Mouse (Mus musculus): ENCODE measurements around the gene Slc12a1.

Gene Slc12a1

GRCm38 (mm10) chr2:125254630-125255029 is 102.3 kb downstream of the Slc12a1 start:
- no peak for DNase-seq (ENCODE audit: low read depth, low spot score)

DNA sequence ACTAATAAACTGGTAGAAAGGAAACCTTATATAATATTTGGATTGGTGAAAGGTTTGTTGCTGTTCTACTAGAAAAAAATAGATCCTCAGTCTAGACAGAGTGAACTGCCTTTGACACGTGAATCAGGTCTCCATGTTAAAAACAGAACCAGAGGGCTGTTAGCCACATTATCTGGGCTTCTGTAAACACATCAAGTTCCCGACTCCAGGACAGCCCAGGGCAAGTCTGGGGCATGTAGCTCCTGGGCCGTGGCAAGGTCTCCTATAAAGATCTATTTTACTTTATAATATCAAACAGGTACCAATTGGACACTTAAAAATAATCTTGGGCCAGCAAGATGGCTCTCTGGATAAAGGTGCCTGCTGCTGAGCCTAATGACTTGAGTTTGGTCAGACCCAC is 103.6 kb downstream of the Slc12a1 start:
- DNase-seq (ENCODE audit: low read depth, low spot score) = no peak

DNA sequence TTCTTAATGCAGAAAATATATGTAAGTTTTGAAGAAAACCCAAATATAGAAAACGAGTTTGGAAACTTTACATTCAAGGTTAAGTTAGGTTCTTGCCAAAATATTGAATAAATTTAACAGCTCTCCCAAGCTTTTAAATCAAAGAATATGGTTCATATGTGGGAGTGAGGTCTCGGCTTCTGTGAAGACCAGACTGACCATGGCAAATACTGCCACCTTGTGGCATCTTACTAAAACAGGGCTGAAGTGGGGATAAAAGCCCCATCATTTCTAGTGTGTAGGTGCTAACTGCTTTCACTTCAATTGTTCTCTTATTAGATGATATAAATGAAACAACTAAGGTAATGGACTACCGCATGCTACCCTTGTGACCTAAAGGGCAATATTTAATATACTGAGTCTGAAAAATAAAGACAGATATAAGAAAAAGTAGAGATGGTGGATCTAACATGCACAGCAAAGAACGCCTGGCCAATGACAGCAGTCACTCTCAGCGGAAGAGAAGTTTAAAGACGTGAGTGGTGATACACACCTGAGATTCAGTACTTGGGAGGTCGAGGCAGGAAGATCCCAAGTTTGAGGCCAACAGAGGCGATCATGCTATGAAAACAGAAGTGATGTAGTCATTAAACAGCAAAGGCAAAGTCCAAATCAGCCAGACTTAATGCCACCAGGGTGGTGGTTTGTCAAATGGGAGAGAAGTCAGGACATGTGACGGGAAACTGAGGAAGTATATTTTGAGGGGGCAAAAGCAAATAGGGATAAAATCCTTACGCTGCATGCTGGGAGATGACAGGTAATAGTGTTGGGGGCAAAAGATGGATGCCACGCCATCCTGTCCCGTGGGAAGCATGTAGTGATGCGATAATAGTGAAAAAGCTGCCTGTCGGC is 107.2 kb downstream of the Slc12a1 start:
- DNase-seq (ENCODE audit: low read depth, low spot score) = peak; percentile 81

GRCm38 (mm10) chr2:125260326-125260725 is 108.0 kb downstream of the Slc12a1 start:
- DNase-seq (ENCODE audit: low read depth, low spot score) = no peak

DNA sequence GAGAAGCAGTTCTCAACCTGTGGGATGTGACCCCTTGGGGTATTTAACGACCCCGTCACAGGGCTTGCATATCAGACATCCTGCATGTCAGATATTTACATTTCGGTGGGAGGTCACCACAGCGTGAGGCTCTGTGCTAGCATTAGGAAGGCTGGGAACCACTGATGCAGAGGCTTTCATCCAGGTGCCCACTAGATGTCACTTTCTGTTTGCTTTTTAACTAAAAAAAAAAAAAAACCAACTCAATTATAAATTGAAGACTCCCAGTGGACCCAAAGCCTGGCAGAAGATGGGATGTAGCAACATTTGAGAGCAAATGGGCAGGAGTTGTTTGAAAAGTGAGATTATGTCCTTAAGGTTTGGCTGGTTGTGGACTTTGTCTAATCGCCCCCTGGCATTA is 110.8 kb downstream of the Slc12a1 start:
- peak; percentile 81 for DNase-seq (ENCODE audit: low read depth, low spot score)

GRCm38 (mm10) chr2:125263753-125264152 is 111.4 kb downstream of the Slc12a1 start:
- DNase-seq (ENCODE audit: low read depth, low spot score) = no peak

GRCm38 (mm10) chr2:125268876-125269275 is 116.6 kb downstream of the Slc12a1 start:
- peak; percentile 68 for DNase-seq (ENCODE audit: low read depth, low spot score)

- no peak for DNase-seq (ENCODE audit: low read depth, low spot score)
These were observed 123.3 kb downstream of the Slc12a1 start for GRCm38 (mm10) chr2:125275617-125276016.

DNA sequence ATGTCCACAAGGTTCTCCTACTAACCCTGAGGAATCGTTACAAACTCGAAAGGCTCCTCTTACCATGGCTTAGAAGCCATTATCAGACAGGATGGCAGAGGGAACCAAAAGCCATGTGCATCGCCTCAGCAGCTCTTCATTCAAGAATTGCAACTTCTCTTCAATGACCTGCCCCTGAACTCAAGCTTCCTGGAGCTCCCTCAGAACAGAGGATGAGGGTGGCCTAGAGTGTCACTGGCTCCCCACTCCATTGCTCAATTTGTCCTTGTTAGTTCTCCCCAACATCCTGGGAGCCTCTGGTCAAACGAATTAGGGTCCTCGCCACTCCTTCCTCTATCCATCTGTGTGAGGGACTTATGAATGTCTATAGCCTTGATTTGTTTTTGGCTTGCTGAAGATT is 124.4 kb downstream of the Slc12a1 start:
- DNase-seq (ENCODE audit: low read depth, low spot score) = no peak

DNA sequence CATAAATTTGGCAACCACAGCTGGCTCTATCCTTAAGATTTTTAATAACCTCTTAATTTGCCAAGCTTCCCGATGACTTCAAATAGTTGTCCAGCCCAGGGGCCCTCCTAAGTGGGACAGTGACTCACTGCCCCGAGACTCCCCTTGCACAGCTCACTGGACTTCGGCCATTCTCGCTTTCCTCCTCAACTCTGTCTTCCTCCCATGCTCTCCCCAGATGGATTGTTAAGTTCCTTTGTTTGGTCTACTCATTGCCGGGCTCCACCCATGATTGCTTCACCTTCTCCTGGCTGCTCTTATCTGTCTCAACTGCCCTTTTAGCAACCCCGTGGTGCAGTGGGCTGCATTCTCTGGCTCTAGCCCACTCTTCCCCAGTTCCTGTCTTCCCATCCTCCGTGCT is 126.2 kb downstream of the Slc12a1 start:
- DNase-seq (ENCODE audit: low read depth, low spot score) = peak; percentile 87

Measured in 3T3-L1 (cell line).